Mouse (Mus musculus) activated CD4-positive, CD25-positive, alpha-beta regulatory T cell, adult 4 months (primary cell): Measurements from ENCODE around the gene Catip. TPM values are rescaled to one million over a fixed set of nuclear protein-coding genes. Genes with fewer than 3 reads are reported as not detected.

Experiments used
- ATAC-seq: one replicate; pipeline ENCODE4 v1.8.0; 2017
- polyA plus RNA-seq, 2 experiments: library from polyadenylated mRNA; unstranded; fragments of 100-300 nt; shearing (Covaris generic); gene quantifications; one replicate each; pipeline ENCODE4 v1.2.1; 2017

Catip gene
- polyA plus RNA-seq, 2 experiments from 2014 or later, result not detected

DNA sequence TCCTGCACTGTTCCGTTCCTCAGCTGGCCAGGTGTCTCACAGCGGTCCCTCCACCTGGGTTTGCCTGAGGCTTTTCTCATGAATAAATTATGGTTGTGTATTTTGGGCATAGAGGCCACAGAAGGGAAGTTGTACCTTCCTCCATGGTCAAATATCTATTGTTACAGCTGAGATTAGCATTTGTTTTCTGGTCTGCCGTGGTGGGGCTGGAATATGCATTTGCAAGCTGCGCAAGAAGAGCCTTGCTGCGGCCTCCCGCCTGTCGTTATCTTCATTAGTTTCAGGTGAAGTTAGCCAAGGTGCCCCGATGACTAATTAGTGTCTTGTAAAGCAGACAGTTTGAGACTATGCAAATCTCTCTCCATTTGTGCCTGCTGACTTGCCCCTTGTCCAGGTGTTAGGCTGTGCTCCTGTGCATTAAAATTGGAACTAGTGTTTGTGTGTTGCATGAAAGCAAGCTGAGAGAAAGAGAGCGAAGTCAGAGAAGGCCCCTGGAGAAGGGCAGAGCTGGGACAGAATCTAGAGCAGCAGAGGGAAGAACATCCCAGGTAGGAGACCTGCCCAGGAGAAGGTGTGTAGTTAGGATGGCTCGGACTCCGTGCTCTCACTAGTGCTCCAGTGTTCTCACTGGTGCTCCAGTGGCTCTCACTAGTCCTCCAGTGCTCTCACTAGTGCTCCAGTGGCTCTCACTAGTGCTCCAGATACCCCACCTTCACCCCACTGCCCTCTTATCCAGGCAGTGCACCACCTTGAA, 17.6 kb upstream of the Catip start:
- no peak for ATAC-seq

- peak; percentile 19 for ATAC-seq
These were observed 10.6 kb upstream of the Catip start for GRCm38 (mm10) chr1:74351185-74351769.

- ATAC-seq, result no peak
These were observed 9.3 kb upstream of the Catip start for GRCm38 (mm10) chr1:74352532-74353096.

DNA sequence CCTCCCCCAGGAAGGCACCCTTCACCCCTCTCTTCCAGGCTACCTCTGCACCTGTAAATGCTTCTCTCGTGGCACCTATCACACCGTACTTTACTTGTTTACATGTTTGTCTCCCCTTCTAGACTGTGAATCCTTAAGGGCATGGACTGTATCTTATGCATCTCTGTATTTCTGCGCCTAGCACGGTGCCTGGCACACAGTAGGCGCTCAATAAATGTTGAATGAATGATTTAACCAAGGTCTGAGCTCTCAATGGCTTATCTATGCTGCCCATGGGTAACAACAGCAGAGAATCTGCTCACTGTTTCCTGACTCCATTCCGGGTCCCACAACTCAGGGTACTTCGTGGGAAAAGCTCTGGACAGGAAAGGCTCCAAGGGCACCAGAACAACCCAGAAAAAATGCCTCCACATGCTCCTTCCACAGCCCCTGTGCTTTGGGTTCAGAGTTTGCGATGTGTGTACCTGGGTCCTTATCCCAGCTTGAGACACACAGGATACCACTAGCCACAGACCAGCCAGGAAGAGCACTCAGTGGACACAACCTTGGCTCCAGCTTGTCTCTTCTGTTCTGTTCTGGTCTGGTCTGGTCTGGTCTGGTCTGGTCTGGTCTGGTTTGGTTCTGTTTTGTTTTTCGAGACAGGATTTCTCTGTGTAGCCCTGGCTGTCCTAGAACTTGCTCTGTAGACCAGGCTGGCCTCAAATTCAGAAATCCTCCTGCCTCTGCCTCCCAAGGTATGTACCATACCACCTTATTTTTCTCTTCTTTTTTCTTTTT, 8.3 kb upstream of the Catip start:
- no peak for ATAC-seq

- no peak for ATAC-seq
These were observed 4.4 kb upstream of the Catip start for GRCm38 (mm10) chr1:74357531-74357930.

DNA sequence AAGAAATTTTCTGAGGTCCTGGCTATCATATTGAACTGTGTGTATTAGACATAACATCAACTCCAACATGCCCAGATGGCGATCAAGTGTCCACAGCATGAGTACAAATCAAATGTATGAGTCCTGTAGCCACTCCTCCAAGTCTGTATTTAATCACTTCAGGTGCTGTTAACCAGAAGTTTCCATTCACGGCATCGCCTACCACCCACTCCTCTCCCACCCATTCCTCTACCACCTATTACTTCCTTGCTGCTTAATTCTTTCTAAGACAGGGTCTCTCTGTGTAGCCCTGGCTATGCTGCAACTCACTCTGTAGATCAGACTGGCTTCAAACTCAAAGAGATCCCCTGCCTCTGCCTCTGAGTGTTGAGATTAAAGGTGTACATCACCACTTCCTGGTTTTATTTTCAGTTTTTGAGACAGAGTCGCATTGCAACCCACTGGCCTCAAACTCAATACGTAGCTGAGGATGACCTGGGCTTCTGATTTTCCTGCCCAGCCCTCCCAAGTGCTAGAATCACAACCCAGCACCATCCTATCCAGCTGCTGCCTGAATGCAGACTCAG, 1.9 kb upstream of the Catip start:
- peak; percentile 57 for ATAC-seq

- ATAC-seq, result no peak
These were observed 669 bp downstream of the Catip start for GRCm38 (mm10) chr1:74362325-74363229.

GRCm38 (mm10) chr1:74363437-74363836, 1.5 kb downstream of the Catip start:
- ATAC-seq, result no peak

- no peak for ATAC-seq
These were observed 2.4 kb downstream of the Catip start for GRCm38 (mm10) chr1:74364270-74364669.

- ATAC-seq, result no peak
These were observed 6.2 kb downstream of the Catip start for GRCm38 (mm10) chr1:74367886-74368645.

- no peak for ATAC-seq
These were observed 8.1 kb downstream of the Catip start for GRCm38 (mm10) chr1:74370040-74370439.

GRCm38 (mm10) chr1:74373372-74373771, 11.5 kb downstream of the Catip start:
- ATAC-seq, result peak; percentile 49

DNA sequence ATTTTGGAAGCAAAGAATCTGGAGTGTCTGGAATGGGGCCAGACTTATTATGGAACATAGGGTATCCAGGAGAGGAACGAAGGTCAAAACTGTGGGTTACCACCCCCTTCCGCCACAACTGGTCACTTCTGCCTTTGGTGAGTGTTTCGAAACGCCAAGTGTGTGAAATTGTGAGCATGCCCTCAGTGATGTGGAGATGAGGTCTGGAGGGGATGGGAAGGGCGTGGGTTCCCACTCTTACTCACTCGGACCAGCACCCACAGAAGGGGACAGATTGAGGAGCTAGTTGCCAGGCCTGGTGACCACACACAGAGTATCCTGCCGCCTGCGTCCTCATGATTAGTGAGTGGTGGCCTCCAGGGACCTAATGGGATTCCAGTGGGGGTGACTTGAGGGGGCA, 13.1 kb downstream of the Catip start, which contains the start of gene Slc11a1:
Gene Slc11a1 (plus strand): TSS at position 216 of the 400 bp plus-strand sequence.
- ATAC-seq, result no peak

- ATAC-seq, result no peak
These were observed 13.7 kb downstream of the Catip start for GRCm38 (mm10) chr1:74375561-74375960.

DNA sequence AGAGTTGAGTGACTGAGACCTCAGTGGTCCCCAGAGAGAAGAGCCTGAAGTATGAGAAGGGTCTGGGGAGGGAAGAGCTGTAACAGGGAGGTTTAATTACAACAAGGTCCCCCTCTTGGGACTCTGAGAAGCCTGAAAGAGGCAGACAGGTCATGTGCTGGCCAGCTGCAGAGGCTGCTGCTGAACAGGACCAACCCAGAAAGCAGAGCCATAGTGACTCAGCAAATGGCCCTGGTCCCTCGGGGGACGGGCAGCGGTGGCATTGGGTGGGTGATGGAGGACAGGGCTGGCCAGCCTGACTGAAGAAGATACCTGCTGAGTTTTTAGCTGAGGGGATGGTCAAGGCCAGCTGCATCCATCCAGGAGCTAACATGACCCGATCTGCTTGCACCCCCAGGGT, 14.5 kb downstream of the Catip start:
- no peak for ATAC-seq

GRCm38 (mm10) chr1:74379058-74379504, 17.2 kb downstream of the Catip start:
- ATAC-seq, result no peak

GRCm38 (mm10) chr1:74380484-74380883, 18.6 kb downstream of the Catip start:
- ATAC-seq, result no peak

- peak; percentile 38 for ATAC-seq
These were observed 19.7 kb downstream of the Catip start for GRCm38 (mm10) chr1:74381588-74382021.

DNA sequence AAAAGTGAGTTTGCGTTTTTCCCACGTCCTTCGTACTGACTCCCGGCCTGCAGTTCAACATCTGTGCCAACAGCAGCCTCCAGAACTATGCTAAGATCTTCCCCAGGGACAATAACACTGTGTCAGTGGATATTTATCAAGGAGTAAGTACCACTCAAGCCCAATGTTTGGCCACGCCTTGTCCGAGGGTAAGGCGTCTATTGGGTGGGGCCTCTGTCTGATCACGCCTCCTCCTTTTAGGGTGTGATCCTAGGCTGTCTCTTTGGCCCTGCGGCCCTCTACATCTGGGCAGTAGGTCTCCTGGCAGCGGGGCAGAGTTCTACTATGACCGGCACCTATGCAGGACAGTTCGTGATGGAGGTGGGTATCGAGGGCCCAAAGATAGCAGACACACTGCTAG, 21.5 kb downstream of the Catip start:
- ATAC-seq, result no peak

DNA sequence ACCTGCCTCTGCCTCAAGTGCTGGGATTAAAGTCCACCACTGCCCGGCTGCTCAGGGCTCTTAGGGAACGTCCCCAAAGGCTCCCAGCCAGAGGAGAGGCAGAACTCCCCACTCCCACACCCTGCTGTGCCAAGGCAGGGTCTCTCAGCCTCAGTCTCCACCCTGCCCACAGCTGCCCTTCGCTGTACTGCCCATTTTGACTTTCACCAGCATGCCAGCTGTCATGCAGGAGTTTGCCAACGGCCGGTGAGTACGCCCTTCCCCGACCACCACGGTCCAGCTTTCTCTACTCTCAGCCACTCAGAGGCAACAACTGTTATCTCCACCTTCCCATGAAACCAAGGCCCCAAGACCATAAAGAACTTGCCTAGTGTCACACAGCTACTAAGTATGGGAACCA, 22.6 kb downstream of the Catip start:
- ATAC-seq, result no peak

GRCm38 (mm10) chr1:74385064-74385463, 23.2 kb downstream of the Catip start:
- no peak for ATAC-seq
